7 mouse cellular contexts compared by ENCODE assay signal in genomic region chr12:65037546-65037937, GRCm38 (mm10). TPM values are rescaled to one million over a fixed set of nuclear protein-coding genes. Genes with fewer than 3 reads are reported as not detected.
DNase-seq lines count a peak whose midpoint lies in the region; ATAC-seq and TF ChIP-seq lines count a peak whose summit lies in the region.

No protein-coding gene starts in this region.

- no peaks in the 10 kb centered on the region for H3K9me3 ChIP-seq in CH12.LX (replicated peaks; ENCODE audit: low read length)
- no peaks in the 10 kb centered on the region for H3K9me3 ChIP-seq in embryonic facial prominence, embryonic 15.5 days (replicated peaks)
- H3K9me3 ChIP-seq in intestine, embryonic 15.5 days, result no peaks in the 10 kb centered on the region
- no peaks in the 10 kb centered on the region for H3K9me3 ChIP-seq in midbrain, embryonic 15.5 days

- H3K4me3 ChIP-seq in CH12.LX (replicated peaks in 1 of 3; ENCODE audit: low read depth in 2 of 3, low read length in 2 of 3, poor library complexity in 1 of 3), result peak overlapping the region; percentile 63 to 99 (median 85)
- peak overlapping the region; percentile 94 for H3K4me3 ChIP-seq in embryonic facial prominence, embryonic 15.5 days (replicated peaks)
- H3K4me3 ChIP-seq in intestine, embryonic 15.5 days (replicated peaks), result peak overlapping the region; percentile 90
- H3K4me3 ChIP-seq in midbrain, embryonic 15.5 days, result peak overlapping the region; percentile 88

- DNase-seq in 416B (ENCODE audit: low read depth), result peak; percentile 93
- peak; percentile 33 for DNase-seq in CH12.LX (ENCODE audit: extremely low read depth)
- no peak for DNase-seq in layer of hippocampus, adult 18-20 months (ENCODE audit: low spot score in 2 of 2)
- no peak for DNase-seq in right cerebral cortex, adult 18-20 months

- H3K27ac ChIP-seq in CH12.LX (ENCODE audit: insufficient read depth, low read depth), result no peak overlapping the region
- no peak overlapping the region for H3K27ac ChIP-seq in embryonic facial prominence, embryonic 15.5 days (replicated peaks)
- H3K27ac ChIP-seq in intestine, embryonic 15.5 days, result no peak overlapping the region
- H3K27ac ChIP-seq in midbrain, embryonic 15.5 days, result no peak overlapping the region

- peaks cover 54% of the 10 kb centered on the region for H3K79me2 ChIP-seq in CH12.LX (replicated peaks; ENCODE audit: control insufficient read depth, extremely low read depth, insufficient read depth, poor library complexity, severe bottlenecking)

- peaks cover 0 to 21% of the 10 kb centered on the region in 2 experiments; a peak in 2 of 4 replicates for H3K4me1 ChIP-seq in CH12.LX (ENCODE audit: control insufficient read depth in 1 of 2, insufficient read depth in 2 of 2)
- H3K4me1 ChIP-seq in embryonic facial prominence, embryonic 15.5 days, result peaks cover 20% of the 10 kb centered on the region
- peaks cover 8% of the 10 kb centered on the region; the same call in 1 of the 2 replicates for H3K4me1 ChIP-seq in intestine, embryonic 15.5 days (replicated peaks)
- peaks cover 19% of the 10 kb centered on the region for H3K4me1 ChIP-seq in midbrain, embryonic 15.5 days

- H3K4me2 ChIP-seq in CH12.LX (ENCODE audit: insufficient read depth, low read depth, poor library complexity, severe bottlenecking), result peak overlapping the region; percentile 95
- H3K4me2 ChIP-seq in embryonic facial prominence, embryonic 15.5 days (replicated peaks), result peak overlapping the region; percentile 65
- peak overlapping the region; percentile 60 for H3K4me2 ChIP-seq in intestine, embryonic 15.5 days (replicated peaks)
- H3K4me2 ChIP-seq in midbrain, embryonic 15.5 days, result peak overlapping the region; percentile 55

- H3K36me3 ChIP-seq in CH12.LX (replicated peaks in 1 of 2; ENCODE audit: control insufficient read depth in 1 of 2, insufficient read depth in 1 of 2, low read length in 1 of 2), result peaks cover 6 to 28% of the 10 kb centered on the region in 2 experiments
- no peaks in the 10 kb centered on the region for H3K36me3 ChIP-seq in embryonic facial prominence, embryonic 15.5 days
- no peaks in the 10 kb centered on the region for H3K36me3 ChIP-seq in intestine, embryonic 15.5 days
- H3K36me3 ChIP-seq in midbrain, embryonic 15.5 days (replicated peaks), result no peaks in the 10 kb centered on the region

- no peak for TF ChIP-seq RAD21 in CH12.LX (IDR thresholded peaks at IDR 0.05; ENCODE audit: low read depth, low read length)

- no peak for TF ChIP-seq EP300 in CH12.LX (IDR thresholded peaks at IDR 0.05; ENCODE audit: low read length)

- H3K27me3 ChIP-seq in CH12.LX (replicated peaks), result no peaks in the 10 kb centered on the region
- H3K27me3 ChIP-seq in embryonic facial prominence, embryonic 15.5 days, result no peaks in the 10 kb centered on the region
- H3K27me3 ChIP-seq in intestine, embryonic 15.5 days (replicated peaks), result no peaks in the 10 kb centered on the region
- no peaks in the 10 kb centered on the region for H3K27me3 ChIP-seq in midbrain, embryonic 15.5 days (replicated peaks)

- 27% methylated on average over 4 of the region's 4 CpGs for WGBS in embryonic facial prominence, embryonic 15.5 days
- WGBS in intestine, embryonic 15.5 days, result 17% methylated on average over 4 of the region's 4 CpGs
- 47% methylated on average over 4 of the region's 4 CpGs for WGBS in midbrain, embryonic 15.5 days

- in situ Hi-C loops in CH12.LX (cut with MboI; ENCODE audit: low pct_ligation_motif_present, low pct_unique_long_range_greater_than_20kb, low sequenced_read_pairs), result no loop called here

- ATAC-seq in embryonic facial prominence, embryonic 15.5 days (ENCODE audit: insufficient number of reproducible peaks, low FRiP score, low TSS enrichment, low read depth), result no peak
- ATAC-seq in intestine, embryonic 15.5 days, result peak; percentile 42; the same call in 1 of the 2 replicates
- no peak for ATAC-seq in midbrain, embryonic 15.5 days (replicated peaks)

- no peak for TF ChIP-seq CTCF in CH12.LX (conservative IDR thresholded peaks at IDR 0.05 in 1 of 2, IDR thresholded peaks at IDR 0.05 in 1 of 2; ENCODE audit: low read depth in 2 of 2, low read length in 2 of 2)

- peak overlapping the region; percentile 86 for H3K9ac ChIP-seq in CH12.LX (ENCODE audit: insufficient read depth, low read depth)
- no peak overlapping the region for H3K9ac ChIP-seq in embryonic facial prominence, embryonic 15.5 days
- H3K9ac ChIP-seq in intestine, embryonic 15.5 days, result no peak overlapping the region
- H3K9ac ChIP-seq in midbrain, embryonic 15.5 days, result no peak overlapping the region

- dilution Hi-C loops in CH12.LX (cut with MboI; ENCODE audit: extremely low pct_ligation_motif_present, extremely low pct_unique_long_range_greater_than_20kb, low sequenced_read_pairs), result no loop called here

- no peak for TF ChIP-seq POLR2A in CH12.LX (IDR thresholded peaks at IDR 0.05; ENCODE audit: low read depth, low read length)

TF ChIP-seq in CH12.LX, 34 proteins besides CTCF, POLR2A, EP300 and RAD21:
- TF ChIP-seq HCFC1 (IDR thresholded peaks at IDR 0.05; ENCODE audit: low read depth, low read length) (no peak), MXI1 (IDR thresholded peaks at IDR 0.05; ENCODE audit: low read depth, low read length) (0 out of 2 replicates have a peak, but pooled peaks have one; percentile 12), KAT2A (IDR thresholded peaks at IDR 0.05; ENCODE audit: insufficient replicate concordance, low read length) (no peak)

RNA-seq across cellular contexts. Expression of gene Prpf39, which starts 1.4 kb away (rescaled TPM):
- total RNA-seq in CH12.LX (2012; rRNA removed) (15.3 and 17.7 TPM in 2 replicates), CH12.LX (2014; rRNA removed) (29.6 and 42.2 TPM in 2 replicates)
- 33.2 and 34.9 TPM in 2 replicates for polyA plus RNA-seq in CH12.LX (2012; ENCODE audit: insufficient read length, low read depth)
- polyA plus RNA-seq in embryonic facial prominence, embryonic 15.5 days (2015; fragmentation: Nextera tagmentation; extraction: Ambion mirVana), result 55.3 and 56.2 TPM in 2 replicates
- polyA plus RNA-seq in intestine, embryonic 15.5 days (2015; fragmentation: Nextera tagmentation; extraction: Ambion mirVana), result 40.4 and 48.1 TPM in 2 replicates
- 49.8 and 52.2 TPM in 2 replicates for polyA plus RNA-seq in midbrain, embryonic 15.5 days (2015; fragmentation: Nextera tagmentation; extraction: Ambion mirVana)
- total RNA-seq in layer of hippocampus, adult 18-20 months (2021), result 10 to 100 TPM; 39.5 to 39.6 TPM

RNA-seq across cellular contexts. Expression of gene Fkbp3, which starts 36.3 kb away (rescaled TPM):
- 260 and 265 TPM in 2 replicates for total RNA-seq in CH12.LX (2012; rRNA removed)
- 518 and 546 TPM in 2 replicates for total RNA-seq in CH12.LX (2014; rRNA removed)
- 350 and 351 TPM in 2 replicates for polyA plus RNA-seq in CH12.LX (2012; ENCODE audit: insufficient read length, low read depth)
- 363 and 402 TPM in 2 replicates for polyA plus RNA-seq in embryonic facial prominence, embryonic 15.5 days (2015; fragmentation: Nextera tagmentation; extraction: Ambion mirVana)
- 340 and 409 TPM in 2 replicates for polyA plus RNA-seq in intestine, embryonic 15.5 days (2015; fragmentation: Nextera tagmentation; extraction: Ambion mirVana)
- polyA plus RNA-seq in midbrain, embryonic 15.5 days (2015; fragmentation: Nextera tagmentation; extraction: Ambion mirVana), result 353 and 367 TPM in 2 replicates
- 100 to 1,000 TPM; 140 to 149 TPM for total RNA-seq in layer of hippocampus, adult 18-20 months (2021)

RNA-seq across cellular contexts. Expression of gene Fancm, which starts 37.9 kb away (rescaled TPM):
- total RNA-seq in CH12.LX (2012; rRNA removed) (11.7 and 13.3 TPM in 2 replicates), CH12.LX (2014; rRNA removed) (13.7 TPM in 2 replicates)
- 15.4 and 16.5 TPM in 2 replicates for polyA plus RNA-seq in CH12.LX (2012; ENCODE audit: insufficient read length, low read depth)
- 5.9 and 7.7 TPM in 2 replicates for polyA plus RNA-seq in embryonic facial prominence, embryonic 15.5 days (2015; fragmentation: Nextera tagmentation; extraction: Ambion mirVana)
- polyA plus RNA-seq in intestine, embryonic 15.5 days (2015; fragmentation: Nextera tagmentation; extraction: Ambion mirVana), result 6.7 and 8.2 TPM in 2 replicates
- polyA plus RNA-seq in midbrain, embryonic 15.5 days (2015; fragmentation: Nextera tagmentation; extraction: Ambion mirVana), result 6.0 and 7.9 TPM in 2 replicates
- 10 to 100 TPM; 11.0 TPM for total RNA-seq in layer of hippocampus, adult 18-20 months (2021)

Comparison
In these comparisons a context has a peak if more than half of its experiments do, and no peak if none do; other contexts are left out.
1. DNase-seq: peak in 416B (single experiment) and CH12.LX (single experiment); none in layer of hippocampus, adult 18-20 months (0 of 2) and right cerebral cortex, adult 18-20 months (single experiment).
2. Peak in every context shown above with its lines, with median percentiles within 50 percentile points of each other: H3K4me2 ChIP-seq and H3K4me3 ChIP-seq.